Mouse (Mus musculus): Measurements from ENCODE around the gene Lrrfip1. TPM values are rescaled to one million over a fixed set of nuclear protein-coding genes. Genes with fewer than 3 reads are reported as not detected.

Gene Lrrfip1
- polyA plus RNA-seq, 1 experiment, result 74.1 TPM

GRCm38 (mm10) chr1:90969881-90970390 is 28.6 kb upstream of the Lrrfip1 start:
- no peaks in the 10 kb centered on the region for H3K79me3 ChIP-seq (ENCODE audit: low read depth)
- no peak overlapping the region for H3K4me3 ChIP-seq (ENCODE audit: insufficient read depth, poor library complexity, severe bottlenecking)
- no peak overlapping the region for H3ac ChIP-seq (ENCODE audit: control insufficient read depth, insufficient read length, low read depth)
- no peaks in the 10 kb centered on the region for H3K79me2 ChIP-seq (ENCODE audit: control insufficient read depth, insufficient read depth)
- TF ChIP-seq FOSL1 (IDR thresholded peaks at IDR 0.05; ENCODE audit: insufficient read depth, low read length, poor library complexity, severe bottlenecking), result no peak
- TF ChIP-seq MYOG (IDR thresholded peaks at IDR 0.05; ENCODE audit: control insufficient read depth, extremely low read depth, insufficient read length), result no peak
- no peak for TF ChIP-seq CTCF (IDR thresholded peaks at IDR 0.05; ENCODE audit: control insufficient read depth, insufficient read depth, insufficient read length)
- no peak for TF ChIP-seq MYOD1 (IDR thresholded peaks at IDR 0.05; ENCODE audit: control insufficient read depth, insufficient read length, low read depth)
- TF ChIP-seq MAX (IDR thresholded peaks at IDR 0.05), result no peak
- no peak for TF ChIP-seq USF1 (IDR thresholded peaks at IDR 0.05; ENCODE audit: low read depth)
- no peak for TF ChIP-seq CEBPB (IDR thresholded peaks at IDR 0.05; ENCODE audit: low read depth)
- H3K36me3 ChIP-seq (ENCODE audit: control insufficient read depth, insufficient read depth), result no peaks in the 10 kb centered on the region
- H3K27me3 ChIP-seq (ENCODE audit: control insufficient read depth, insufficient read depth, insufficient read length), result no peaks in the 10 kb centered on the region

GRCm38 (mm10) chr1:90972911-90973573 is 25.5 kb upstream of the Lrrfip1 start:
- Histone ChIP-seq H3ac (ENCODE audit: control insufficient read depth, insufficient read length, low read depth) (peak overlapping the region; percentile 10), H3K36me3 (ENCODE audit: control insufficient read depth, insufficient read depth) (no peaks in the 10 kb centered on the region)

GRCm38 (mm10) chr1:90973574-90973911 is 25.0 kb upstream of the Lrrfip1 start:
- no peaks in the 10 kb centered on the region for H3K79me3 ChIP-seq (ENCODE audit: low read depth)
- H3K4me3 ChIP-seq (ENCODE audit: insufficient read depth, poor library complexity, severe bottlenecking), result no peak overlapping the region
- H3K79me2 ChIP-seq (ENCODE audit: control insufficient read depth, insufficient read depth), result no peaks in the 10 kb centered on the region
- no peaks in the 10 kb centered on the region for H3K27me3 ChIP-seq (ENCODE audit: control insufficient read depth, insufficient read depth, insufficient read length)
- H3K36me3 ChIP-seq (ENCODE audit: control insufficient read depth, insufficient read depth), result no peaks in the 10 kb centered on the region
- no peak for TF ChIP-seq CEBPB (IDR thresholded peaks at IDR 0.05; ENCODE audit: low read depth)
- no peak for TF ChIP-seq USF1 (IDR thresholded peaks at IDR 0.05; ENCODE audit: low read depth)
- no peak for TF ChIP-seq CTCF (IDR thresholded peaks at IDR 0.05; ENCODE audit: control insufficient read depth, insufficient read depth, insufficient read length)
- TF ChIP-seq MYOD1 (IDR thresholded peaks at IDR 0.05; ENCODE audit: control insufficient read depth, insufficient read length, low read depth), result peak; percentile 68
- H3ac ChIP-seq (ENCODE audit: control insufficient read depth, insufficient read length, low read depth), result no peak overlapping the region

More at GRCm38 (mm10) chr1:90972911-90973573, 25.5 kb upstream of the Lrrfip1 start:
- TF ChIP-seq FOSL1 (IDR thresholded peaks at IDR 0.05; ENCODE audit: insufficient read depth, low read length, poor library complexity, severe bottlenecking) (no peak), CEBPB (IDR thresholded peaks at IDR 0.05; ENCODE audit: low read depth) (no peak), USF1 (IDR thresholded peaks at IDR 0.05; ENCODE audit: low read depth) (no peak), MYOG (IDR thresholded peaks at IDR 0.05; ENCODE audit: control insufficient read depth, extremely low read depth, insufficient read length) (no peak), MAX (IDR thresholded peaks at IDR 0.05) (peak; percentile 82), MYOD1 (IDR thresholded peaks at IDR 0.05; ENCODE audit: control insufficient read depth, insufficient read length, low read depth) (no peak), CTCF (IDR thresholded peaks at IDR 0.05; ENCODE audit: control insufficient read depth, insufficient read depth, insufficient read length) (peak; percentile 82)
- H3K79me2 ChIP-seq (ENCODE audit: control insufficient read depth, insufficient read depth), result no peaks in the 10 kb centered on the region
- no peaks in the 10 kb centered on the region for H3K27me3 ChIP-seq (ENCODE audit: control insufficient read depth, insufficient read depth, insufficient read length)
- no peak overlapping the region for H3K4me3 ChIP-seq (ENCODE audit: insufficient read depth, poor library complexity, severe bottlenecking)
- no peaks in the 10 kb centered on the region for H3K79me3 ChIP-seq (ENCODE audit: low read depth)

- Histone ChIP-seq H3K27me3 (ENCODE audit: control insufficient read depth, insufficient read depth, insufficient read length) (no peaks in the 10 kb centered on the region), H3ac (ENCODE audit: control insufficient read depth, insufficient read length, low read depth) (no peak overlapping the region), H3K79me3 (ENCODE audit: low read depth) (no peaks in the 10 kb centered on the region), H3K36me3 (ENCODE audit: control insufficient read depth, insufficient read depth) (no peaks in the 10 kb centered on the region), H3K4me3 (ENCODE audit: insufficient read depth, poor library complexity, severe bottlenecking) (no peak overlapping the region), H3K79me2 (ENCODE audit: control insufficient read depth, insufficient read depth) (no peaks in the 10 kb centered on the region)
- TF ChIP-seq MYOD1 (IDR thresholded peaks at IDR 0.05; ENCODE audit: control insufficient read depth, insufficient read length, low read depth) (peak; percentile 91), CEBPB (IDR thresholded peaks at IDR 0.05; ENCODE audit: low read depth) (no peak), USF1 (IDR thresholded peaks at IDR 0.05; ENCODE audit: low read depth) (peak; percentile 31), CTCF (IDR thresholded peaks at IDR 0.05; ENCODE audit: control insufficient read depth, insufficient read depth, insufficient read length) (no peak), FOSL1 (IDR thresholded peaks at IDR 0.05; ENCODE audit: insufficient read depth, low read length, poor library complexity, severe bottlenecking) (peak; percentile 28)
These were observed 23.5 kb upstream of the Lrrfip1 start for GRCm38 (mm10) chr1:90974906-90975649.

- Histone ChIP-seq H3K36me3 (ENCODE audit: control insufficient read depth, insufficient read depth) (no peaks in the 10 kb centered on the region), H3K79me3 (ENCODE audit: low read depth) (no peaks in the 10 kb centered on the region), H3K27me3 (ENCODE audit: control insufficient read depth, insufficient read depth, insufficient read length) (no peaks in the 10 kb centered on the region), H3ac (ENCODE audit: control insufficient read depth, insufficient read length, low read depth) (no peak overlapping the region), H3K79me2 (ENCODE audit: control insufficient read depth, insufficient read depth) (no peaks in the 10 kb centered on the region), H3K4me3 (ENCODE audit: insufficient read depth, poor library complexity, severe bottlenecking) (no peak overlapping the region)
- TF ChIP-seq CTCF (IDR thresholded peaks at IDR 0.05; ENCODE audit: control insufficient read depth, insufficient read depth, insufficient read length), result no peak
- no peak for TF ChIP-seq MYOD1 (IDR thresholded peaks at IDR 0.05; ENCODE audit: control insufficient read depth, insufficient read length, low read depth)
- no peak for TF ChIP-seq CEBPB (IDR thresholded peaks at IDR 0.05; ENCODE audit: low read depth)
- TF ChIP-seq FOSL1 (IDR thresholded peaks at IDR 0.05; ENCODE audit: insufficient read depth, low read length, poor library complexity, severe bottlenecking), result no peak
- no peak for TF ChIP-seq MAX (IDR thresholded peaks at IDR 0.05)
- no peak for TF ChIP-seq MYOG (IDR thresholded peaks at IDR 0.05; ENCODE audit: control insufficient read depth, extremely low read depth, insufficient read length)
- TF ChIP-seq USF1 (IDR thresholded peaks at IDR 0.05; ENCODE audit: low read depth), result no peak
These were observed 22.6 kb upstream of the Lrrfip1 start for GRCm38 (mm10) chr1:90975960-90976359.

All from C2C12 (cell line).